Mouse (Mus musculus) lung, postnatal 0 days (tissue): ENCODE measurements around the gene Commd9. TPM values are rescaled to one million over a fixed set of nuclear protein-coding genes. Genes with fewer than 3 reads are reported as not detected.

Experiments used
- ATAC-seq: fragments of 200-750 bp; cut with Nextera tagmentation; 2 replicates; pipeline ENCODE4 v1.8.0; 2017; ENCODE audit warnings: moderate library complexity
- DNase-seq: peaks from one replicate; pipeline ENCODE4 v3.0.0-alpha.2; 2016; ENCODE audit warnings: low spot score
- H3K27ac ChIP-seq: fragments of 300-500 bp; sonication (generic); 2 replicates; pipeline ENCODE4 v1.5.1; 2014; ENCODE audit warnings: antibody characterized with exemption, mild to moderate bottlenecking, low read length, mixed read lengths
- H3K27me3 ChIP-seq: fragments of 300-500 bp; sonication (generic); replicated peaks from 2 replicates; pipeline ENCODE4 v1.6.1; 2014; ENCODE audit warnings: low read length, mixed read lengths; ENCODE audit not compliant: insufficient read depth
- H3K36me3 ChIP-seq: fragments of 300-500 bp; sonication (generic); 2 replicates; pipeline ENCODE4 v1.6.1; 2014; ENCODE audit warnings: low read length, mixed read lengths; ENCODE audit not compliant: insufficient read depth
- H3K4me1 ChIP-seq: fragments of 300-500 bp; sonication (generic); 2 replicates; pipeline ENCODE4 v1.6.1; 2014; ENCODE audit warnings: antibody characterized with exemption, low read depth, low read length, mixed read lengths; ENCODE audit not compliant: insufficient read depth
- H3K4me2 ChIP-seq: fragments of 300-500 bp; sonication (generic); replicated peaks from 2 replicates; pipeline ENCODE4 v1.6.1; 2014; ENCODE audit warnings: low read depth, mild to moderate bottlenecking, low read length, moderate library complexity, mixed read lengths
- H3K4me3 ChIP-seq: fragments of 300-500 bp; sonication (generic); 2 replicates; pipeline ENCODE4 v1.5.1; 2014; ENCODE audit warnings: low read depth, low read length
- H3K9ac ChIP-seq: fragments of 300-500 bp; sonication (generic); replicated peaks from 2 replicates; pipeline ENCODE4 v1.6.1; 2014; ENCODE audit warnings: low read depth, mild to moderate bottlenecking
- H3K9me3 ChIP-seq: fragments of 300-500 bp; sonication (generic); 2 replicates; pipeline ENCODE4 v1.6.1; 2016; ENCODE audit warnings: low read length, mixed read lengths
- CTCF ChIP-seq: IDR thresholded peaks from 2 replicates; pipeline ENCODE4 v1.5.1; 2016; ENCODE audit warnings: antibody characterized with exemption, mild to moderate bottlenecking
- EP300 ChIP-seq: IDR thresholded peaks from 2 replicates; pipeline ENCODE4 v1.6.1; 2016; ENCODE audit warnings: antibody characterized with exemption, mild to moderate bottlenecking, control low read depth
- WGBS: fragments of 180-500 bp; shearing (Covaris S2); extraction: QIAGEN DNeasy Blood & Tissue Kit; methylation state at CpG from one replicate; pipeline ENCODE4 v1.1.7; 2014; 5-methylcytosine and 5-hydroxymethylcytosine counted together
- polyA plus RNA-seq: library from polyadenylated mRNA; unstranded; fragments of >200 nt; fragmentation: Nextera tagmentation; extraction: Ambion mirVana; gene quantifications from 2 replicates; pipeline ENCODE4 v1.2.1, GENCODE M21; 2015

Gene Commd9
- polyA plus RNA-seq, 1 experiment from 2014 or later: 50.0 TPM

- H3K9ac ChIP-seq: no peak overlapping the region
- H3K27ac ChIP-seq: no peak overlapping the region
- H3K27me3 ChIP-seq: no peaks in the 10 kb centered on the region
- H3K4me3 ChIP-seq: no peak overlapping the region
- H3K9me3 ChIP-seq: no peaks in the 10 kb centered on the region
- TF ChIP-seq EP300 (no peak), CTCF (no peak)
- DNase-seq: no peak
- H3K4me1 ChIP-seq: 0 out of 2 replicates have a peak, but pooled peaks cover 5% of the 10 kb centered on the region
- no peak for ATAC-seq
- H3K4me2 ChIP-seq: no peak overlapping the region
- H3K36me3 ChIP-seq: no peaks in the 10 kb centered on the region
- 85% methylated on average over 10 of the region's 10 CpGs for whole genome bisulfite sequencing
Measured at GRCm38 (mm10) chr2:101907386-101908022, 21.5 kb downstream of the Commd9 start.

GRCm38 (mm10) chr2:101908773-101909172 lies 22.7 kb downstream of the Commd9 start:
- Histone ChIP-seq H3K27ac (no peak overlapping the region), H3K4me1 (0 out of 2 replicates have a peak, but pooled peaks cover 5% of the 10 kb centered on the region), H3K4me3 (no peak overlapping the region), H3K36me3 (no peaks in the 10 kb centered on the region), H3K9me3 (no peaks in the 10 kb centered on the region), H3K9ac (no peak overlapping the region), H3K4me2 (no peak overlapping the region), H3K27me3 (no peaks in the 10 kb centered on the region)
- WGBS: 73% methylated on average over 13 of the region's 13 CpGs
- ATAC-seq (no peak), DNase-seq (no peak)
- no peak for TF ChIP-seq CTCF
- no peak for TF ChIP-seq EP300

- Histone ChIP-seq H3K27me3 (no peaks in the 10 kb centered on the region), H3K36me3 (no peaks in the 10 kb centered on the region), H3K9ac (no peak overlapping the region), H3K9me3 (no peaks in the 10 kb centered on the region), H3K4me1 (0 out of 2 replicates have a peak, but pooled peaks cover 5% of the 10 kb centered on the region), H3K4me3 (no peak overlapping the region), H3K27ac (no peak overlapping the region), H3K4me2 (no peak overlapping the region)
- no peak for ATAC-seq
- 90% methylated on average over 15 of the region's 15 CpGs for WGBS
- no peak for DNase-seq
- TF ChIP-seq CTCF (no peak), EP300 (no peak)
Measured at GRCm38 (mm10) chr2:101909326-101910080, 23.5 kb downstream of the Commd9 start.

GRCm38 (mm10) chr2:101918518-101918917 lies 32.5 kb downstream of the Commd9 start:
- Histone ChIP-seq H3K4me2 (no peak overlapping the region), H3K9me3 (no peaks in the 10 kb centered on the region), H3K4me1 (no peaks in the 10 kb centered on the region), H3K27me3 (no peaks in the 10 kb centered on the region), H3K4me3 (no peak overlapping the region), H3K36me3 (no peaks in the 10 kb centered on the region), H3K27ac (no peak overlapping the region), H3K9ac (no peak overlapping the region)
- DNase-seq (no peak), ATAC-seq (no peak)
- TF ChIP-seq CTCF (no peak), EP300 (no peak)
- WGBS: 86% methylated on average over 7 of the region's 7 CpGs

GRCm38 (mm10) chr2:101920136-101920554 lies 34.1 kb downstream of the Commd9 start:
- no peak for ATAC-seq
- WGBS: 55% methylated on average over 2 of the region's 2 CpGs
- H3K9me3 ChIP-seq: no peaks in the 10 kb centered on the region
- TF ChIP-seq CTCF (no peak), EP300 (no peak)
- H3K4me2 ChIP-seq: no peak overlapping the region
- H3K9ac ChIP-seq: no peak overlapping the region
- H3K27ac ChIP-seq: no peak overlapping the region
- DNase-seq: no peak
- H3K27me3 ChIP-seq: no peaks in the 10 kb centered on the region
- no peaks in the 10 kb centered on the region for H3K36me3 ChIP-seq
- H3K4me1 ChIP-seq: no peaks in the 10 kb centered on the region
- H3K4me3 ChIP-seq: no peak overlapping the region

GRCm38 (mm10) chr2:101922302-101922701 lies 36.3 kb downstream of the Commd9 start:
- no peak overlapping the region for H3K9ac ChIP-seq
- no peak for DNase-seq
- no peaks in the 10 kb centered on the region for H3K4me1 ChIP-seq
- no peak overlapping the region for H3K4me2 ChIP-seq
- no peak overlapping the region for H3K4me3 ChIP-seq
- no peaks in the 10 kb centered on the region for H3K9me3 ChIP-seq
- no peaks in the 10 kb centered on the region for H3K36me3 ChIP-seq
- no peak for ATAC-seq
- TF ChIP-seq CTCF: no peak
- 92% methylated on average over 4 of the region's 4 CpGs for WGBS
- H3K27ac ChIP-seq: no peak overlapping the region
- no peaks in the 10 kb centered on the region for H3K27me3 ChIP-seq
